Mouse (Mus musculus) frontal cortex, postnatal 25 days (tissue): ENCODE data around the gene Zhx3.

Experiments used
- DNase-seq, 2 experiments: peaks; one replicate each; pipeline ENCODE4 v3.0.0; 2022; ENCODE audit warnings: low spot score in 2 of 2

The Zhx3 gene

GRCm38 (mm10) chr2:160872890-160873382 lies at the start of gene Zhx3:
Gene Zhx3 (minus strand): TSS chr2:160872998.
- peak; percentile 66 to 76 for DNase-seq

DNA sequence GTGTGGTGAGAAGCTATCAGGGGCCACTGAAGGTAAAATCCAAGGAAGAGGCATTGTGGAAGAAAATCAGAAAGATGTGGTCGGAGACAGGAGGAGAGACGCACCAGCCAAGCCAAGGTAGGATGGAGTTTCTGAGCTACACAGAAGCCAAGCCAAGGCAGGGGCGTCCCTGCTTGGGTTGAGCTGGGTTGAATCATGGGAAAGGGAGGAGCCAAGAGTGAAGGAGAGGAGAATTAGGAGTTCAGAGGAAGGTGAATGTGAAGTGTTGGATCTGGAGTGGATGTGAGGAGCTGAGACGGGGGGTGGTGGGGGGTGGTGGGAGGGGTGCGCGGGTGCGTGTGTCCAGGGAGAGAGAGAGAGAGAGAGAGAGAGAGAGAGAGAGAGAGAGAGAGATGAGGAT lies 48.5 kb upstream of the Zhx3 start:
- no peak for DNase-seq

GRCm38 (mm10) chr2:160918930-160919215 lies 46.1 kb upstream of the Zhx3 start:
- no peak for DNase-seq

- DNase-seq = no peak
Observed at GRCm38 (mm10) chr2:160918154-160918929, 45.5 kb upstream of the Zhx3 start.

DNA sequence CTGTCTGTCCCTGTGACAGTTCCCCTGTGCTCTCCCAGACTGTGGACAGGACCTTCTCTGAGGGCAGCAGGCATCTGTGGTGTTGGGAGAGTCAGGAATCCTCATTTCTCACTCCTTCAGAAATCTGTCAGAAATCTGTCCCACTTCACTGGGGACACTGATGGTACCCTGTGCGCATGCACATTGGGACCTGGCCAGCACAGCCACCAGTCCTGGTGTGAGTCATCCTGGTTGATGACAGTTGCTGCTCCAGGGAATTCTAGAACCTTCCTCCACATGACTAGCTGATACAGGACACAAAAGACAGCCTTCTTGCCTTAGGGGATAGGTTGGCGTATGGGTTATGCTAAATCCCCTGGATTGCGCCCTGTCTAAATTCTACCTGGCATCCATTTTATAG lies 44.5 kb upstream of the Zhx3 start:
- no peak for DNase-seq

GRCm38 (mm10) chr2:160916714-160917113 lies 43.9 kb upstream of the Zhx3 start:
- DNase-seq = no peak

DNA sequence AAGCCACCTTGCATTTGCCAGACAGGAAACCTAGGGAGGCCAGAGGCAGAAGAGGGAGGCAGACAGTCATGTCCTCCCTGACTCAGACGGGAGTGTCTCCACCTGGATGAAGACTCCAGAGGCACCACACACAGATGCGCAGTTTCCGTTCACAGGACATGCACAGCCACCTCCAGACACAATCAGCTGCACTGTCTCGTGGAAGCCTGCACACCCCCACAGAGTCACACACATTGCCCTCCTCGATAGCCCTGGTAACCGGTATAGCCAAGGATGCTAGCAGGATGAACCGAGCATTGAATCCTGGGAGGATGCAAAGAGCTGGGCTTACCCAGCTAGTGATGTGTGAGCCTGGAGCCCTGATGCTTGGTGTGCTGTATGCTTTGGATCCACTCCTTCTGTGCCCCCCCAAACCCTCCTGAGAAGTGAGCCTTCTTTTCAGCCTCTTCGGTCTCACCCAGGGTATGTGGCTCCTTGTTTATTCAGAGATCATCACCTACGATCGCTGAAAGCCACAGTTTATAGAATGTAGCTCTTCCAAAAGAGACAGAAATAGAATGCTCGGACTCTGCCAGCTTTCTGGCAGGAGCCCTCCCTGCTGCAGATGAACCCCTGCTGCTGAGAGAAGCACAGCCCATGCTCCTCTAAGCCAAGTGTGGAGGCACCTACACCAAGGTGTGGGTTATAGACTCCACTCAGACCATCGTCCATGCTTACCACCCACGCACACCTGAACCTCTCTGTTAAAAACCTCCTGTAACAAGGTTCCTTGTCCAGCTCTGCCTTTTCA lies 43.2 kb upstream of the Zhx3 start:
- DNase-seq = no peak

GRCm38 (mm10) chr2:160914656-160915055 lies 41.9 kb upstream of the Zhx3 start:
- DNase-seq = no peak

DNA sequence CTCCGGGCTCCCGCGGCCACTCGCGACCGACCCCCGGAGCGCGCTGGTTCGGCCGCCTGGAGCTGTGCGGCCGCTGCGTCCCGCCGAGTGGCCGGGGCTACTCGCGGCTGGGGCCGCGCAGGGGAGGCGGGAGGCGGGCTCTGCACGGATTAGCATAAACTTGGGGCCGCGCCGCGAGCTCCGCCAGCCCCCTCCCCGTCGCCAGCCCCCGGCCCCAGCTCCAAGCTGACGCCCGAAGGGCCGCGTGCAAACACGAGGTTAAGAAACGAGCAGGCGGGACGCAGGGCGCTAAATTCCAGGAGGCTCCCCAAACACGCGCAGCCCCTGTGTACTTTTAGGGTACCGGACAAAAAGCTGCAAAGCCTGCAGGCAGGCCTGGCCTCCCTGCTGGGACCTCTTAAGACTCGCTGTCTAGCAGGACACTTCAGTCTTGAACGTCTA lies 39.5 kb upstream of the Zhx3 start, which contains the start of gene Emilin3:
Emilin3 (minus strand) TSS at position 98 of the 441 bp plus-strand sequence.
- DNase-seq = no peak

DNA sequence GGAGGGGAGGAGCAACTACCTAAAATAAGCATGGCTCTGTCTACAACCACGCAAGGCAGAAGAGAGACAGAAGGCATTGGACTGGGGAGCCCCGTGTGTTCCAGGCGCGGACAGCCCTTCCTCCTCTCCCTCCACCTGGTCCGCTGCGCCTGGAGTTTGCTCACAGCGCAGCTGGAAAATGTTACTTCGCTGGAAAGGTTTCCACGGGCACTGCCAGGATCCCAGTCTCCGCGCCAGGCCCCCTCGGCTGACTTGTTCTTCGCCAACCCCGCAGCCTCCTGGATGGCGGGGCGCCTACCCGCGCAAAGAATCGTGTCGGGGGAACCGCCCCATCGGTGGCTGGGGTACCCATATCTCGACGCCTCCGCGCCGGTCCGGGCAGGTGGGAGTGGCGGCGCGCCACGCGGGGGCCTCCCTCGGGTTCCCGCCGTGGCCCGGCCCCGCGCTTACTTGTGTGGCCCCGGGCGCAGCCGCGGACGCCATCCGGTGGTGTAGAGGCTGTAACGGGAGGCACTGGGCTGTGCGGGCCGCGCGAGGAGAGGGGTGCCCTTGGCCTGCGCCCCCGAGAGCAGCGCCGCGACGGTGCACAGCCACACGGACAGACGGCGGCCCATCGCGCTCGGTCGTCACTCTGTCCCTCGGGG lies 38.9 kb upstream of the Zhx3 start:
- DNase-seq = no peak

DNA sequence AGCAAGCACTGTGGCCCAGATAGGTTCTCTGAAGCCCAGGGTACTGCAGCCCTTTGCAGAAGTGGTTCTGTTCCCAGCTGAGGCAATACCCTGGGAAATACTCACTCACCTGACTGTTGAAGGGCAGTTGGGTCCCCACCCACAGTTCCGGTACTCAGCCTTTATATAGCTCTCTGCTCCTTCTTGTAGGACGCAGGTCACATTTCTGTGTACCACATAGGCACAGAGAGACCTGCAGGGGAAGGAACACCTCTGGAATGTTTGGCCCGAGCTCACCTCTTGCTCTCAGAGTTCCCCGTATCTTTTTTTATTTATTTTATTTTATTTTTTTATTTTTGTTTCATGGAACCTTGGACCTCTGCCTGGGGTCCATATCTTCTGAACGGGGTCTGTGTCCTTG lies 37.8 kb upstream of the Zhx3 start:
- DNase-seq = no peak

DNA sequence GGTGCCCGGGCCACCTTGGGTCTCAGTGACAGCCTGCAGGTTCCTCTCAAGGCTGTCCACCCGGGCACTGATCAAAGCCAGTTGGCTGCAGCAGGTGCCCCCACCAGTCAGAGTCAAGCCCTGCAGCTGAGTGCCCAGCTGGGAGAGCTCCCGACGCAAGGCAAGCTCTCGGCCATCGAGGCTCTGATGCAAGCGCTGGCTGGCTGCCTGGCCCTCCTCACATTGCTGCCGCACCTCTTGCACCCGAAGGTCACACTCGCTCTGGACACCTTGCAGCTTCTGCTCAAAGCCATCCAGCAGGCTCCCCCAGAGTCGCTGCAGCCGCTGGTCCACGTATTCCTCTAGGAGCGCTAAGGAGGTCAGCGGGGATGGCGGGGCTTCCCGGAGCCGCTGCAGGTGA lies 35.8 kb upstream of the Zhx3 start:
- no peak for DNase-seq

GRCm38 (mm10) chr2:160906101-160906500 lies 33.3 kb upstream of the Zhx3 start:
- DNase-seq = no peak

GRCm38 (mm10) chr2:160905301-160905700 lies 32.5 kb upstream of the Zhx3 start:
- no peak for DNase-seq

DNA sequence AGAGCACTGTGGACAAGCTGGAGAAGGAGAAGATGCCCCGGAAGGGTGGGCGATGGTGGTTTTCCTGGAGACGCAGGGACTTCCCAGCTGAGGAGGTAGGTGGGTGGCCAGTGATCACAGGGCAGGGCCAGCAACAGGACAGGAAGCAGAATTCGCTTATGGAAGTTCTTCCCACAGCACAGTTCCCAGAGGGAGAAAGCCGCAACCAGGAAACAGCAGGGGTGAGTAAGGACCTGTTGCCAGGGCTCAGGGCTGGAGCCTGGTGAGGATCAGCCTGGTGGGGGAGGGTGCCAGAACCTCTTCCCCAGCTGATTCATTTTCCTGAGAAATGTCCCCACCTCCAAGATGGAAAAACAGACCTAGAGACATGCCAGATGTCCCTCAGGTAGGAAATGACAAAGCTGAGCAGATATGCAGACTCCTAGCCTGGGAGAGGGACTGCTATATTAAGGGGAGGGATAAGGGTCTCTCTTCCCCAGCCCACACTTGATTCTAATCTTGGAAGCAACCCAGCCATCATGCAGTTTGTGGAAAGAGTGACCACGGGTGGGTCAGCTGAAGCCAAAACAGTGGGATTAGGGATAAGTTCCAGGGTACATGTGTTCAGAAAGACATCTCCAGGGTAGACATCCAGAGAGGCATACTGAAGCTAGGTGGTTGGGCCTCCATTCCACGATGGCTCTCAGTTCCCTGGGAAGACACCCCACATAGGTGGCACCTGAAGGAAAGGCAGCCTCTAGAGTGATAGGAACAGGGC lies 29.0 kb upstream of the Zhx3 start:
- DNase-seq = no peak

DNA sequence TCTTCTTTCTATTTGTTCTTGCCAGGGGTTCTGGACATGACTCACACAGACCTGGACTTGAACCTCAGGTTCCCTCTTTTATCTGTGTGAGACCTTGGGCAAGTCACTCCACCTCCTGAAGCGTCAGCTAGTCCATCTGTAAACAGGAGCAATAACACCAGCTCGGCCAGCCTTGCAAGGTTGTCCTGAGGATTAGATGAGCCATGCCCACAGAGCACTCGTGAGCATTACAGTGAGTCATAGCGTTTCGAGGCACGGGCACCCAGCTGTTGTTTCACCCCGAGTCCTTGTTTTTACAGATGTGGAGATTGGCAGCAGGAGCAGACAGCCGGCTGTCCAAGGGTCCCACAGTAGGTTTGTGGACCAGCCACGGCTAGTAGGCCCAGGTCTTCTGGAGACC lies 18.9 kb upstream of the Zhx3 start:
- no peak for DNase-seq

- DNase-seq = no peak
Observed at GRCm38 (mm10) chr2:160891045-160891444, 18.2 kb upstream of the Zhx3 start.

- no peak for DNase-seq
Observed at GRCm38 (mm10) chr2:160887859-160888258, 15.1 kb upstream of the Zhx3 start.

GRCm38 (mm10) chr2:160887284-160887683 lies 14.5 kb upstream of the Zhx3 start:
- DNase-seq = peak; percentile 76 to 80

- DNase-seq = no peak
Observed at GRCm38 (mm10) chr2:160886221-160886620, 13.4 kb upstream of the Zhx3 start.

DNA sequence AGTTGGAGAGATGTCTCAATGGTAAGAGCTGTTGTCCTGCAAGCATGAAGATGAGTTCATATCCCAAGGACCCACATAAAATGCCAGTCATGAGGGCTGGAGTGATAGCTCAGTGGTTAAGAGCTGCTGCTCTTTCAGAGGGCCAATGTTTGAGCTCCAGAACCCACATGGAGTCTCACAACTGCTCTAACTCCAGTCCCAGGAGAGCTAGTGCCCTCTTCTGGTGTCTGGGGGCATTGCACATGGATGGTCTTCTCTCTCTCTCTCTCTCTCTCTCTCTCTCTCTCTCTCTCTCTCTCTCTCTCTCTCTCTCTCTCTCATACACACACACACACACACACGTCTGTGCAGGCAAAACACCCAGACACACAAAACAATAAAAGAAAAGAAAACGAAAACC lies 12.0 kb upstream of the Zhx3 start:
- DNase-seq = no peak

DNA sequence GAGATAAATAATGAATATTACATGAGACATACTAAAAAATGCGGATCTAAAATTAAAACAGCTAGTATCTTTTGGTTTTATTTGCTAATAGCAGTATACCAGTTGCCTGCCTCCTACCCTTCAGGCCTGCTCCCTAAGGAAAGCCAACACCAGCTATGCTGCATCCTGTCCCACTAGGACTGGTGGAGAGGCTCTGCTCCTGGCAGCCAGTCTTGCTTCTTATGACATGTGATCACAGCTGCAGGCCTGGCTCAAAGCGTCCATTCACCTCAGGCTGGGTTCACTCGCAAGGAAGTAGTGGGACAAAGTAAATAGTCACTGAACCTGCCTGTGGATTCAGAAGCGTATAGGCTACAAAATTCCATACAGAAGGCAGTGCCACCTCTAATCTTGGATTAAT lies 11.1 kb upstream of the Zhx3 start:
- no peak for DNase-seq
